Mouse (Mus musculus) A20 (cell line): ENCODE measurements around the gene Plekhm2.

Source experiments
- DNase-seq: peaks from one replicate; pipeline ENCODE4 v3.0.0-alpha.2; 2011; ENCODE audit warnings: low read depth, low spot score

Gene Plekhm2

DNA sequence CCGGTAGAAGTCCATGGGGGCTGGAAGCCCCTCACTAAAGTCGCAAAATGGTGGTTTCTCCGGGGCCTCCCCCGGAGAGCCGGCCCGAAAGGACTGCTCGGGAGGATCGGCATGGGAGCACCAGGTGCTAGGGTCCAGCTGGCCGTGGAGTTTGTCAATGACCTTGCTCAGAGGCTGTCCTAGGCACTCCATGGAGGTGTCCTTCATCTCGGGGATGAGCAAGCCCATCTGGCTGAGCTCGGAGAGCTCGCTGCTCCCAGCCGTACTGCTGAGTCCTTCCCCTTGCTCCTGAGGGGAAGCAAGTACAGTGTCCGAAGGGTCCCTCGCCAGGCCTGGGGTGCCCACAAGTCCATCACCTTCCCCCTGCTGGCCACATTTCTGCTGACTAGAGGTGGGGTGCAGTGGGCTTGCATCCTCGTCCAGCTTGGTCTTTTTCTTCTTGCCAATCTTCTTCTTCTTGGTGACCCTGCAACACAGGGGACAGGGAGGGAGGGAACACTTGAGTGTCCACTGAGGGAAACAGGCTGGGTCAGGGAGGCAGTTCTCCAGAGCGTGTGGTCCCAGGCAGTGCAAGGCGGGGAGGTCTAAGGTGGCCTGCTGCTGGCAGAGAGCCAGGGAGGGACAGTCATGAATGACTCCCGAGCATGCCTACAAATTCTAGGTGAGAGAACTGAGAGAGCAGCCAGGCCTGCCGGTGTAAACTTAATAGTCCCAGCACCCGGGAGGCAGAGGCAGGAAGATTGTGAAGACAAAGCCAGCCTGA lies 32.4 kb downstream of the Plekhm2 start:
- DNase-seq = no peak

DNA sequence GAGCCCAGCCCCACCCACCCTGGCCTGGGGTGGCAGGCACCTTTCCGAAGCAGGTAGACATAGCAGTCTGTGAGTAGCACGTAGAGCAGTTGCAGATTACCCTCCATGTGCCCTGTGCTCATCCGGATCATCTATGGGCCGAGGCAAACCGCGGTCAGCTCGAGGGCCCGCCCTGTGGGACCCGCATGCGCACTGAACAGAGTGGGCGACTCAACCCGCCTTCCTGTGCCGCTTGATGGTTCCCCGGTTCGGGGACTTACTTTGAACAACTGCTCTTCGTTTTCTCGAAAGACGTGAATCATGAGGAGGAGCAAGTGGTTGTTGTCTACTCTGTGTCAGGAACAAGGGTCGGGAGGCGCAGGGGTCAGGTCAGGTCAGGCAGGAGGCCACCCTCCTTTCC lies 33.4 kb downstream of the Plekhm2 start:
- DNase-seq = no peak

DNA sequence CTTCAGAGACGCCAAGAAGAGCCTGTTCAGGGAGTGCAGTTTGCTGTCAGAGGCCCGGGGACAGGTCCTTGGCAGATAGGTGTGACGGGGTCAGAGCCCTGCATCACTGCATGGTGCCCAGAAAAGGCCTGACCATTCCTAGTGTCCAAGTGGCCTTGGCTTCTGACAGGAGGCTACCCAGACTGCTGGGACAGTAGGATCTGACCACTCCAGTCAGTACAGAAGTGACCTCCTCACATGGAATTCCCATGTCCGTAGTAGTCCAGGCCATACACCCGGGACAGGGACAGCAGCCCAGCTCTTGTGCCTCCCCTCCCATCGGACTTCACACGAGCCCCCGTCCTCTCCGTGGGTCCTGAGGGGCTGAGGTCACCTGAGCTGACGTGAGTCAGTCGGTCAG lies 34.7 kb downstream of the Plekhm2 start:
- no peak for DNase-seq

DNA sequence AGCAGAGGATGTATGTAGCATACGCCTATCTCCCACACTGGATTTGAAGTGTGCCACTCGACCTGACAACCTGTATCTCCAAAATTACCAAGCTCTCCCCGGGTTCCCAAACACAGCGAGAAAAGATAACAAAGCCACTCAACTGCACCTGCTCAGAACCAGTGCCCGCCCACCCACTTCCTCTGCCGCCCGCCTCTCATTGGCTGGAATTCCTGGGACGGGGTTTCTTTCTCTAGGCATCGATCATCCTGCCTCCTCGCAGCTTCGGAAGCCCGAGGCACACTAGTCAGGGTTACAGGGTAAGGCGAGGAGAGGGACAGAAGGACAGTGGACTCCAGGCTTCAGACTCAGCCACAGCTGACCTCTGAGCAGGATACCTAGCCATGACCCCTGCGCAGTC lies 36.0 kb downstream of the Plekhm2 start:
- no peak for DNase-seq

DNA sequence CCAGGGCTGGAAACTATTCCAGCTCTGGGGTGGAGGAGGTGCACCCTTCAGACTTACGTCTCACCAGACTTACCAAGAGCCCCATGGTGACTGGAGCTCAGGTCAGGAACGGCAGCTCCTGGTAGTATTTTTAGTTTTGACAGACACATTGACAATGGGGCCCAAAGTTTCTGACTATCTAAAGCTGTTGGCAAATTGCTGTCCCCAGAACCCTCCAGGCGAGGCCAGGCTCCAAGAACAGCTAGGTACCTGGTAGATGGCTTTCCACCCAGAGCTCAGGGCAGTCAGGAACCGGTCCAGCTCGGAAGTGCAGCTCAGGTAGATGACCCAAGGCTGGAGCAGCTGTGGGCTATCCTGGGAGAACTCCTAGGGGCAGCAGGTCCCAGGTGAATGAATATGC lies 37.2 kb downstream of the Plekhm2 start:
- no peak for DNase-seq

DNA sequence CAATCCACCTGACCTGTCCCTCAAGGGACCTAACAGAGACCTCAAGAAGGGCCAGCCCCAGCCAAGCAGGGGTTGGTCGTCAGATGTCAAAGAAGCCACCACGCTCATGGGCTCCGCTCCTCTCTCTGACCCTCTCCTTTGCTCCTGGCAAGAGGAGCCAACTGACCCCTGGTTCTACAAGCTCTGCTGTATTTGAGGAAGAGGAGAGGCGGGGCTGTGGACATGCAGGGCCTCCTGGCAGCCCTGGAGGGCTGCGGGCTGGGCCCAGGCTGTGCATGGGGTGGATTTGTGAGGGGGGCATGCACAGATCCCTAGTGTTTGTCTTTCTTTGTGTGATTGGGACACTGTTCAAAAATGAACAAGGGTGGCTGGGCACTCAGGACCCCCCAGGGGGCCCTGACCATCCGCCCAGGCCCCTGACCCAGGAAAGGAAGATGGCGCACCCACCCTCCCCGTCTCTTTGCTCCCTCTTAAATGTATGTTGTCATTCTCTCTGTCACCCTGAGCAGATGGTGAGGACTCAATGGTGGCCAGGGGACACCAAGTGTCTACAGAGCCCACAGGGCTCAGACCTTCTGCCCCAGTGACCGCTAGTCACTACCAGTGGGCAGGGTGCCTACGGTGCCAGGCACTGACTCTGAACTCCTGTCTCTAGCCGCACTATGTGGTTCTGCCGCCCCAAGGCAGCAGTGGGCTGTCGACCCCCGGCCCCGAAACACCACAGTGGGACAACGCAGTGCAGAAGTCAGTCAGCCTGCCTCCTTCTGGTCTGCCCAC lies 38.7 kb downstream of the Plekhm2 start:
- DNase-seq = no peak

DNA sequence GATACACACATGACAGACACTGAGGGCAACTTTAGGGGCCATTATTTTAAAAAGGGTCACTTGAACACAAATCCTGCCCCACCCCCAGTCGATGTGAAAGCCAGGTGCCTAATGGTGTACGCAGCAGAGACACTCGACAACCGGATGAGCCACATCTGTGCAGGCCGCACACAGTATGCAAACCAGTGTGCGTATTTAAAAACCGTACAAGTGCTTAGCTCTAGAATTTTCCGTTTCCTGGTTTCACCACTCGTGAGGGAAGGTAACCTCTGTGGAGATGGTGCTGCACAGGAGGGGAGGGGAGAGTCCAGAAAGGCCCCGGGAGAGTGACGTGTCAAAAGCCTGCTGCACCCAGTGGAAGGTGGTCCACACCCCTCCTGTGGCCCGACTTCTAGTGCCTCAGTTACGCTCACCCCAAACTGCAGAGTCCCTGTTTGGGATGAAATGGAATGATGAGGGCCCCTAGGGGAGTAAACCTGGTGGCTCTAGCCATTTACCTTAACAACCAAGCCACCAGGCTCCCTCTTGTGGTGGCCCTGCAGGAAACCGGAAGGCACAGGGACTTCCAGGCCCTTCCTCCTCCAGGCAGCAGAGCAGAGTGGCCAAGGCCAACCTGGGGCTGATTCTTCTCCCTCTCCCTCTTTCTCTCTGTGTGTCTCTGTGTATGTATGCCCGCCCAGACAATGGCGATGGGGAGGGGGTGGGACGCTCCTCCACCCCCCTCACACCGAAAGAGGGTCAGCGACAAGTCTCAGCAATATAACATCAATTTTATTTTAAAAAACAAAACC lies 39.5 kb downstream of the Plekhm2 start:
- peak; percentile 91 for DNase-seq

DNA sequence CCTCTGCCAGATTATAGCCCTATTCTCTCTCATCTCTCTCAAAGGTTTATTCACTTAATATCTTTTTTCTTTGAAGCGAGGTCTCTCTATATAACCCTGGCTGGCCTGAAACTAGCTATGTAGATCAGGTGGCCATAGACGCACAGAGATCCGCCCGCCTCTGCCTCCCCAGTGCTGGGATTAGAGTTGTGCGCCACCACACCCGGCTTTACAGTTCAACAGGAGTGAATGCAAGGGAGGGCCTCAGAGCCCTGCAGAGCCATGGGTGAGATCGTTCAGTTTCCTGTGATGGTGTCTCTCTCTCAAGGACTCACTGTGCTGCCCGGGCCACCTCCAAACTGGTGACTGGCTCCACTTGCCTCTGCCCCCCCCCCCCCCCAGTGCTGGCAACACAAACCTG lies 40.6 kb downstream of the Plekhm2 start:
- peak; percentile 15 for DNase-seq

DNA sequence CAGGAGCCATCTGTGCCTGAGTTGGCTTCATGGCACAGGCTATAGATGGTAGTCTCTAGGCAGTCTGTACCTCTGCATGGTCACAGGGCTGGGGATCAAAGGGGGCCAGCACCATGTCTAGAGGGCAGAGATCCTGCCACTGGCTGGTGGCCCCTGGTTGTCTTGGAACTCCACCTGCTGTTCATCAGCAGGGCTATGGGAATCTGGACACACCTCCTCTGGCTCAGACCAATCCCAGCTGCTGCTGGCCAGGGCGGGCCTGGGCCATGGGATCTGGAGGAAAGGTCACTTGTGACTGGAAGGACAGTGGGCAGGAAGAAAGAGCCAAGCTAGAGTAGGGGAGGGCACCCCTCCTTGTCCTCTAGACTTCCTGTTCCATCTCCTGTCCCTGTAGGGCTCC lies 41.0 kb downstream of the Plekhm2 start, which contains the start of gene Slc25a34:
Slc25a34 (minus strand) TSS at position 156 of the 400 bp plus-strand sequence.
- DNase-seq = no peak

DNA sequence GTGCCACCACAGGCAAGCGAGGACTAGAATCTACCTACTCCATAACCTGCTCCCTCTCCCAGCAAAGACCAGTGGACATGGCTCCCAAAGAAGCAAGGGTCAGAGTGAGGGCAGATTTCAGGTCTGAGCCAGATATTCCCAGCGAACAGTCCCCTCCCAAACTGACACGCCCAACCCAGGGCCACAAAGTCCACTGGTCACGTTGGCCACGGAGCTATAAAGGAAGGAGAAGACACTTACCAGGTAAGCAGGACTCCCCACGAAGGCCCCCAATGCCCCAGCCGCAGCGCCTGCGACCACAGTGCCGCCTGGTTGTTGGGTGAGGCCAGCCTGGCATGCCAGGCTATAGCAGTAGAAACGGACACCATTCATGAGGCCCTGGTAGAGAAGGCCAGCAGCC lies 41.7 kb downstream of the Plekhm2 start:
- no peak for DNase-seq

DNA sequence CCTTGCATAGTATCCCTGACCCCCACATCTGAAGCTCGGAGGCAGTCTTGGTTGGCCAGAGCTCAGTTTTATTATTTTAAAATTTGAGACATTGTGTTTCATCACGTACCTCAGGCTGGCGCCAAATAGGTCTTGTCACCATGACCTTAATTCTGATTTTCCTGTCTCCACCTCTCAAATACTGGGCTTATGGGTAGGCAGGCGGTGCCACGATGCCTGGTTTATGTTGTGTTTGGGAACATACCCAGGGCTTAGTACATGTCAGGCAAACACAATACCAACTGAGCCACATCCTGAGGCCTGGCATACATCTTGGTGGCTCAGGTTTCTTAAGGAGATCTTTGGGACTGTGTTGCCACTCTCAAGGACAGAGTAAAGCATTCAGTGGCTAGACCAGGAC lies 42.1 kb downstream of the Plekhm2 start:
- DNase-seq = no peak

DNA sequence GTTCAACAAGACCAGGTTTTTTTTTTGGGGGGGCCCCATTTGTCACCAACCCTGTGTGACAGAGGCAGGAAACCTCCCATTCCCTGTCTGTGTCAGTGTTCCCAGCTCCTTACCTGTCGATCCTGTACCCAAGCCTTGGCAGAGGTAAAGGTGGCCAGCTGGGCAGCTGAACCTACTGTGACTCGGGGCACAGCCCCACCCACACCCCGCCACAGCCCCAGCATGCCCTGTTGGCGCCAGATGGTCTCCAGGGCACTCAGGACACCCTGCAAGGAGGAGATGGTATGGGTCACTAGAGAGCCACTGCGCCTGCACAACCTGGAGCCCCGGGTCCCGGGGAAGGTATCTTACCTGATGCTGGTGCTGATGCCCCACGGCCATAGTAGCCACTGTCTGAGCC lies 42.6 kb downstream of the Plekhm2 start:
- no peak for DNase-seq

DNA sequence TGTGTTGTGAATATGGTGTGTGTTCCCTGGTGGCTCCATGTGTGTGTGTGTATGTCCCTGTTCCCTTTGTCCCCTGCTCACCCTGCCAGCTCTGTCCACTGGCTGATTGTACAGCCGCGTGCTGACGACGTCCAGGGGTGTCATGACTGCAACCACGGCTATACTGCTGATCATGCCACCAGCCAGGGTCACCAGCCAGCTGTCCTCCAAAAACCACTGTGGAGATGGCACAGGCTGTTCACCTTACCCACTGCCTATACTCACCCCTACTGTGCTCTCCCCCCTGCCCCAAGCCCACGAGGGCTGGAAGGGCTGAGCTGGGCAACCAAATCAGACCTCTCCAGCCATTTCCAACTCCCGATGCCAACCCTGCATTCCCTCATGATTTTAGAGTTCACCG lies 43.4 kb downstream of the Plekhm2 start:
- no peak for DNase-seq

DNA sequence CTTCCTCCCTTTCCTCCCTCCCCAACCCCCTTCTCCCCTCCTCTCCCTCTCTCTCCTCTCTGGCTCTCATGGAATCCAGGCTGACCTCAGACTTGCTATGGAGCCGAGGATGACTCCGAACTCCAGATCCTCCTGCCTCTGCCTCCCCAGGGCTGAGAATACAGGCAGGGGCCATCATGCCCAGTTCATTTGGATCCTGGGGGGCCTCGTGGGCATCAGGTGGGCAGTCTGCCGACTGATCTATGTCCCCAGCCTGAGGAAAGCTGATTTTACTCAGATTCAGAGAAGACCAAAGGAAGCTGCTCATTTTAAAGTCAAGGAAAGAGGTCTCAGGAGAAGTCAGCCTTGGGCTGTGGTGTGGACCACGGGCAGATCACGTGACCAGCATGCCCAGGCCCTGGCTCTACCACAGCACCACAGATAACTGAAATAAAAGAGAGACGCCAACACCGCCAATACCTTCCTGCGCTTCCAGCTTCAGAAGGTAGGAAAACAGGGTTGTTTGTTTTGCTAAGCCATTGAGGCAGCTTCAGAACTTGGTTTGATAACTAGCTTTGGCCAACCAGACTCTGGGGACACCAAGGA lies 45.3 kb downstream of the Plekhm2 start:
- no peak for DNase-seq

DNA sequence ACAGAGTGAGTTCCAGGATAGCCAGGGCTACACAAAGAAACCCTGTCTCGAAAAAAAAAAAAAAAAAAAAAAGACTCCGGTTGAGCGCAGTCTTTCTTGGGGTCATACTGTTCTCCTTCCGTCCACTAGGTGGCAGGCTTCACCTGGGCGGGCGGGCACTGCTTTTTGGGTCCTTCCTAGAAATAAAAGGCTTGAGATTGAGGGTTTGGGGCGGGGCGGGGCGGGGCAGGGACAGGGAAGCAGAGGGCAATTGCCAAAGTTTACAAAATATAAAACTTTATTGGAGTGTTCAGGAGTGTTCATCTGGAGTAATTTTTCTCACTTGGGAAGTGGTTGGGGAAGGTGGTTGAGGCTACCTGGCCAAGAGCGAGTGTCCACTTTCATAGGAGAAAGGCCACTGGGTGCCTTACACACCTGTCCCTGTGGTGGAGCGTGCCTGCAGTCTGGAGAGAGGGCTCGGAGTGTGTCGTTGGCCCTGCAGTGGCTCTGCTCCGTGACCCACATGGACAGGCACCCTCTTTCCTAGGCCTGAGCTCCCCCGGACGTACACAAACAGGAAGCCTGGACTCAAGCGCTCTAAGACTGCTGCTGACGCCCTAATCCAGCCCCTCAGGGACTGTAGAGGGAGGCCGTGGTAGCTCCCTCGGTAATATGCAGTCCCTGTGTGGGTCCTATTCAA lies 46.0 kb downstream of the Plekhm2 start, which contains the start of gene Tmem82:
Tmem82 (minus strand) TSS at position 69 of the 679 bp plus-strand sequence.
- peak; percentile 74 for DNase-seq

DNA sequence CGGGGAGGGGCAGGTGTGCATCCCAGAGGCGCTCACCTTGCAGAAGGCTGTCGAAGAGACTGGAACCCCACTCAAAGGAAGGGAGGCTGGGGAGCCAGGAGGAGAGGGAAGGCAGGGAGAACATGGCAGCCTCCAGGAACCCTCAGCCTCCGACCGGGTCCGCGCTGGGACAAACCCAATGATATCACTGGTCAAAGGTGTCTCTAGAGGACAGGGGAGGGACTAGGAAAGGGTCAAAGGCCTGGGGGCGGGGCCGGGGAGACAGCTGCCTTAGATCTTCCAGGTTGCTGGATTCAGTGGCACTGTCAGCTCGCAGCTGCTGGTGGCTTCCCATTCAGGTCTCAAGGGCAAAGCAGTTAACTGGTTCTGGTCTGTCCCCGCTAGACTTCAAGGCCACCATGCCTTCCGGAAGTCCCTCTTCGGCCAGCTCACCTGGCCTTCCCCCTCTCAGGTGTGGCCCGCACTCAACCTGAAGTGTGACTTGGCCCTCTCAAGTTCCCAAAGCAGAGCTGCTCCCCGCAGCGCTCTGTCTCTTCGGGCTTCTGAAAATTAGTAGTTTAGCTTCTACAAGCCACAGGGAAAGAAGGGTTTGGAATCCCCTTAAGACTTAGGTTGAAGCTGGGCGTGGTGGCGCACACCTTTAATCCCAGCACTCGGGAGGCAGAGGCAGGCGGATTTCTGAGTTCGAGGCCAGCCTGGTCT lies 46.7 kb downstream of the Plekhm2 start:
- peak; percentile 56 for DNase-seq

DNA sequence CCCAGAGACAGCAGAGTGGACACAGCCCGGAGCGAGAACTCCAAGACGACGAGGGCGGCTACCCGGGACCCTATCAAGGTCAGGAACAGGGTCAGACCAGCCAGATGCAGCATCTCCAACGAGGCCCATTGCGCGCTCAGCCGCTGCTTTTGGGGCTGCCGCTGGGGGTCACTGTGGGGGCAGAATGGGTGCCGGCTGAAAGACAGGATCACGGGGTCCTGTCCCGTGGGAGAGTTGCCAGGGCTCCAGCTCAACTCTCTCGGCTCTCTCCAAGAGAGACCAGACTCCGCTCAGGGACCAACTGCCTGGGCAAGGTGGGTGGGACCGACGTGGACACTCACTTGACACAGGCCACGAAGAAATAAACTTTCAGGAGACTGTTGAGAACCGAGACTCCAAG lies 47.4 kb downstream of the Plekhm2 start:
- peak; percentile 76 for DNase-seq

DNA sequence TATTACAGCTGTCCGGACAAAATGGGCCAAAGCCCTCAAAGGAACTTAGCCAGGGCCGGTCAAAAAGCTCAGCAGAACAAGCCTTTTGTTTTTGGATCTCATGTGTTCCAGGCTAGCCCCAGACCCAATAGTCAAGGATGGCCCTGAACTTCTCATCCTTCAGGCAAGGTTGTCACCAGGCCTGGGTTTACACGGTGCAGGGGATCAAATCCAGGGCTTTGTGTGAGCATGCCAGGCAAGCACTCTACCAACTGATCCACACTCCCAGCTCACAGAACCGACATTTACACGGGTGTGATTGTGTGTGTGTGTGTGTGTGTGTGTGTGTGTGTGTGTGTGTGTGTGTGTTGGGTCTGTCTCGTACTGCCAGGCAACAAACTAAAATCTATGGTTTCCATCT lies 47.9 kb downstream of the Plekhm2 start:
- no peak for DNase-seq

DNA sequence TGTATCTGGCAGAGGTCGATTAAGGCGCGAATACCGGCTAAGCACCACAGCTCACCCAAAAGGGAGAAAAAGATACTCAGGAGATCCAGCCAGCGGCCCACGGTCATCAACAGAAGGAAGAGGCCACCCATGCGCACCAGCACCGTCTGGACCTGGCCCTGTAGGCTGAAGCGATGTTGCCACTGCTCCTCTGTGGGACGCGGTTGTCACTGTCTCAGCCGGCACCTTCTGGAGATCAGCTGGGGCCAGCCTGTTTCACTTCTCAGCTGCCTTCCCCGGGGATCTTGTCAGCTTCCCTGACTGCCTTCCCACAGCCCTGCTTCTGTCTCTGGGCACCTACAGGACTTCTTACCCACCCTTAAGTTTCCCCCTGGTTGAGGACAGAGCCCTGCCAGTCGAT lies 49.8 kb downstream of the Plekhm2 start:
- no peak for DNase-seq

DNA sequence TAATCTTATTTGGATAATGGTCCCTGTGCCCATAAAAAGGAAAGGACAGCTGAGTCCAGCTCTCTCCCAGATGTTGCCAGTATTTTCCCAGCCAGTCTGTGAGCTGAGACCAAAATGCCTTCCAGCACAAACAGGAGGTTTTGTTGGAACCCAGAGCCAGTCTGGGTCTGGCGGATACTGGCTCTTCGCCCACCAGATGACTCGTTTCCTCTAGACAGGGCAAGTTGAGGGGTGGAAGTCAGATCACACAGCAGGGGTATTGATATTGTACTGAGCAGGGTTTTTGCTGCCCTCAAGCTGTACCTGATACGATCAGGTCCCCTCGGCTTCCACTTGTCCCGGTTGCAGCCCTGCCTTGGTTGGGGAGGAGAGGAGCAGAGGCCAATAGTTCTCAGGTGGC lies 55.2 kb downstream of the Plekhm2 start:
- no peak for DNase-seq

DNA sequence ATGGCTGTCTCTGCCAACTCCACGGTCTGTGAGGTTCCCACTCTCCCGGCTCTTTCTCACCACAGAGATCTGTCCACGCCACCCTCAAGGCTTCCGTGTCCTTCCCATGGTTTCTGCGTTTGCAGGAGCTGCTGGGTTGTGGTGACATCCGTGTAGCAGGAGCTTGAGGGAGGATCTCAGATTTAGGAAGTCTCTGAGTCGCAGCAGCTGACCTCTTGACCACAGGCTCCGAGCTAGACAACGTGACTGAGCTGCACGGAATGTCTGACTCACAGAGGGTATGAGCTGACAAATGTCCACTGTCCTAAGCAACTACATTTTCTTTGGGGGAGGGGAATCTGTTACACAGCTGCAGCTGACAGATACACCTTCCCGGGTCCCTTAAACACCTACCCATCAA lies 58.8 kb downstream of the Plekhm2 start, which contains the start of gene Fblim1:
Fblim1 (minus strand) TSS at position 236 of the 400 bp plus-strand sequence.
- no peak for DNase-seq
